Mouse (Mus musculus) kidney, adult 18-20 months (tissue): ENCODE data around the gene Kif1b.
"Not testable (repeated sequence)": the region's sequence is repeated elsewhere in the genome, so short reads cannot be mapped to it uniquely, and the experiment has no call there.

Experiments used
- DNase-seq: peaks from one replicate; pipeline ENCODE4 v3.0.0; 2021

Gene Kif1b

GRCm38 (mm10) chr4:149269026-149269425 is 38.5 kb downstream of the Kif1b start:
- DNase-seq = no peak

- DNase-seq = no peak
Observed at GRCm38 (mm10) chr4:149264895-149265294, 42.6 kb downstream of the Kif1b start.

DNA sequence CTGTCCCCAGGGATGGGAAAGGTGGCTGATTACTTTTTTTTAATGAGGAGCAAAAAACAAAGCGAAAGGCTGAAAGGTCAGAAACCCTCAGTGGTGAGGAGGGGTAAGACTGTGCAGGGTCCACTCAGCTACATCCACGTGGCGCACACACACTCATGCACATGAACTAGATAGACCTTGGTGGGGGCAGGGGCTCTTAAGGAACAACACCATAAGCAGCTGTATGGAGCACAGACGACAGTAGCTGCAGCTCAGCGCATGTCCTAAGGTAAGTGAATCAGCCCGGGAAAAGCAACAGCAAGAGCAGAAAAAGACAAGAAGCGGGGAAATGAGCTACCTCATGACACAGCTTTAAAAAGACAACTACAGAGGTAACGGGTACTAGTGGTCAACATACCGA is 44.3 kb downstream of the Kif1b start:
- DNase-seq = no peak

GRCm38 (mm10) chr4:149261466-149261865 is 46.0 kb downstream of the Kif1b start:
- no peak for DNase-seq

- peak; percentile 21 for DNase-seq
Observed at GRCm38 (mm10) chr4:149260911-149261310, 46.6 kb downstream of the Kif1b start.

GRCm38 (mm10) chr4:149259391-149260094 is 48.0 kb downstream of the Kif1b start:
- no peak for DNase-seq

DNA sequence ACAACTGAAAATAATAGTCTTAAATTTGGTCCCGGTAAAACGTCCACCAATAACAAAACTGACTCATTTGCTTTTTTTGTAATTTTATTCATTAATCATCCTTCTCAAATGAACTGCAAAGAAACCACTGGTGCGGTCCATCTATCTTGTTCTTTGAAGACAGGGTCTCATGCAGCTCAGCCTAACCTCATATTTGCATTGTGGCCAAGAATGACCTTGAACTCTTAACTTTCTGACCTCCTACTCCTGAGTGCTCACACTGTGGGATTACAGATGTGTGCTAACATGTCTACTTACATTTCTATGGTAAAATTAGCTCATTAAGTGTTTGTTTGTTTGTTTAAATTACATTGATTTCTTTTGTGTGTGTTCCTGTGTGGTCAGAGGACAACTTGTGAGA is 48.6 kb downstream of the Kif1b start:
- DNase-seq = no peak

GRCm38 (mm10) chr4:149256511-149257300 is 50.8 kb downstream of the Kif1b start:
- no peak for DNase-seq

DNA sequence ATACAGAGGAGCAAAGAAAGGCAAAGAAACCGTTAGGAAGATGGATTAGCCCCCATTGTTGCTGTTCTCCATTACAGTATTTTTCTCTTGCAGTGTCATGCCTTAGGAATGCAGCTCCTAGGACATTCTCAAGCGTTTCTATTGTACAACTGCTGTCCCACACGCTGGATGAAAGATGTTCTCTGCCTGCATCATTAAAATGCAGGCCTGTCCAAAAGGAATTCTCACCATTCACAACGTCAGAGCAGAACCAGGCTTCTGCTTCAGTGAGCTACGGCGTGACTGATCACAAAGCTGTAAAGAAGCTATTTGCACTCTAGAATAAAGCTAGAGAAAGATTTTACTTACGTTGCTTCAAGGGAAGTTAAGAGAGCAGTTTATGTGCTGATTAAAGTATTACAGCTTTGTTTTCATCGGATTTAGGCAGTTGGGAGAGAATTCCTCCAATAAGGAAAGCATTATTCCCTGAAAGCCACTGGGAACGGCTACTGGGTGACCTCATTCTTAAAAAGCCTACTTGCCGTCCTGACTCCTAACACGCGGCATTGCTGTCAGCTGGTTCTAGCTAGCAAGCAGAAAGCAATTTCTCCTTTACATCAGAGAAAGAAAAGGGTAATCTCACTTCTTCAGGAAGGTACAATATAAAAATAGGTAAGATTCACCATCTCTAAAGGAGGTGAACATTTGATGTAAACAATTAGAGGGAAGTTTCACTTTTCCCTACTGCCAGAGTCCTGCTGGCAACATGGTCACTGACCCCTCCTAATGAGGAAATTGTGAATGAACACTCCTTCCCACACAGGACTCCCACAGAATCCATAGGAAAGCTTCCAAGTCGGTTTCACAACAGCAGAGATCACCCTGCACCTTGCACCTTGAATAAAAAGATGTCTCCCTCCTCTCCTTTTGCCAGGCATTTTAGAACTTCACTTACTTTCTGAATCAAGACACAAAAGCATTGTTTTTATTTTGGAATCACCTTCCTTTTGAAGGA is 51.9 kb downstream of the Kif1b start:
- DNase-seq = no peak

- DNase-seq = no peak
Observed at GRCm38 (mm10) chr4:149254827-149255226, 52.7 kb downstream of the Kif1b start.

GRCm38 (mm10) chr4:149249311-149249710 is 58.2 kb downstream of the Kif1b start:
- DNase-seq = no peak

DNA sequence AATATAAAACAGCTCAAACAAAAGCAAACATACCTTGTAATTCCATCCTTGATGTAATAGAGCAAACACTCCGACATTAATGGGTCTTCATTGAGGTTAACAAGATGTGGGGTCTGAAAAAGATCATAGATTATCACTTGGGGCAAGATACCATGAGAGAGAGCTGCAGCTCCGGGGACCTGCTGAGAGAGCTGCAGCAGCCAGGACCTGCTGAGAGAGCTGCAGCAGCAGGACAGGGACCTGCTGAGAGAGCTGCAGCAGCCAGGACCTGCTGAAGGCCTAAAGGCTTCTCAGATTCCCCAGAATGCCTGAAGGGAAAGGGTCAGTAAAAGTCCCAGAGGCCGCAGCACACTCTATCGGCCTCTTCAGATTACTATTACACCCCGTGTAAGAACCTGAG is 59.7 kb downstream of the Kif1b start:
- DNase-seq = no peak

GRCm38 (mm10) chr4:149247156-149247633 is 60.3 kb downstream of the Kif1b start:
- no peak for DNase-seq

- no peak for DNase-seq
Observed at GRCm38 (mm10) chr4:149246578-149247155, 60.8 kb downstream of the Kif1b start.

DNA sequence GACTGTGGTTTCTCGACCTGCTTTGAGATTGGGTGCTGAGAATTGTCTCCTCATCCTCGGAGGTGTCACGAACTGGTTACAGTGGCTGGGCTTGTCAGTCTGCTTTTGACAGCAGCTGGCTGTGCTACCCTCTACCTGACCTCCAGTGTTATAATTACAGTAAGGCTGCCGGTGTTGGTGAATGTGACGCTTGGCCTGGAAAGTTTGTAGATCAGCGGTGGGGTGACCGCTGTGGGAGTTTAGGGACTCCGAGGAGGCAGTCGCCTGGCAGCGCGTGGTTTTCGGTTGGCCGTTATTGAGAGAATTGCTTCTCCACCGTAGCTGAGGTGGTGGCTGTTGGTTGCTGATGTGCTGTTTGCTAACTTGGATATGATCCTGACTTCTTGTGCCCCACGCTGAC is 70.5 kb downstream of the Kif1b start:
- no peak for DNase-seq

- peak; percentile 5 for DNase-seq
Observed at GRCm38 (mm10) chr4:149233938-149234337, 73.6 kb downstream of the Kif1b start.

DNA sequence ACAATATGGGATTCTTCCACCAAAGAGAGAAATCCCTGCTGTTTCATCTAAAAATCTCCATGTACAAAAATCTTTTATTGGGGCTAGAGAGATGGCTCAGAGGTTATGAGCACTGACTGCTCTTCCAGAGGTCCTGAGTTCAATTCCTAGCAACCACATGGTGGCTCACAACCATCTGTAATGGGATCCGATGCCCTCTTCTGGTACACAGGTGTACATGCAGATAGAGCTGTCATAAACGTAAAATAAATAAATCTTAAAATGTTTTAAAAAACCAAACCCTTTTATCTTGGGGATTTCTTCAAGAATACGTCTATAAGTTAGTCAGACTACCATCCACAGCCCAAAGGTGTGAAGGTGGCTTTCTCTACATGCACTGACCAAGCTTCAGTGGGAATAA is 78.8 kb downstream of the Kif1b start:
- not testable (repeated sequence) for DNase-seq

DNA sequence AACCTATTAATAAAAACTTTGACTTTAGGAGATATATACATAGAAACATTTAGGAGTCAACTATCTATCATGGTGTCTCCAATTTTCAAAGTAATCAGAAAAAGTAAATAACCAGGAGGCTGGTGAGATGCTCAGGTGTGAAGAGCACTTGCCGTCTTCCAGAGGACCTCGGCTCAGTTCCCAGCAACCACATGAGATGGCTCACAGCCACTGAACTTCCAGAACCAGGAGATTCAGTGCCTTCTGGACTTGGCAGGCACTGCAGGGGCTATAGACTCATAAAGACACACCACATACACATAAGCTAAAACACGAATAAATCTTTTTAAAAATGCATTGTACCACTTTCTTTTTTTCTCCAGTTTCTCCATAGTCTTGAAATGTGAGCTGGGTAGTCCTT is 79.2 kb downstream of the Kif1b start:
- no peak for DNase-seq

- DNase-seq = no peak
Observed at GRCm38 (mm10) chr4:149226311-149226710, 81.2 kb downstream of the Kif1b start.

GRCm38 (mm10) chr4:149223453-149223852 is 84.0 kb downstream of the Kif1b start:
- no peak for DNase-seq

- no peak for DNase-seq
Observed at GRCm38 (mm10) chr4:149220481-149220880, 87.0 kb downstream of the Kif1b start.

GRCm38 (mm10) chr4:149220042-149220473 is 87.4 kb downstream of the Kif1b start:
- DNase-seq = no peak
